Mouse (Mus musculus): Measurements from ENCODE around the gene Fndc3b. TPM values are rescaled to one million over a fixed set of nuclear protein-coding genes. Genes with fewer than 3 reads are reported as not detected.

Gene Fndc3b
- polyA plus RNA-seq, 1 experiment from 2014 or later: 13.3 TPM

DNA sequence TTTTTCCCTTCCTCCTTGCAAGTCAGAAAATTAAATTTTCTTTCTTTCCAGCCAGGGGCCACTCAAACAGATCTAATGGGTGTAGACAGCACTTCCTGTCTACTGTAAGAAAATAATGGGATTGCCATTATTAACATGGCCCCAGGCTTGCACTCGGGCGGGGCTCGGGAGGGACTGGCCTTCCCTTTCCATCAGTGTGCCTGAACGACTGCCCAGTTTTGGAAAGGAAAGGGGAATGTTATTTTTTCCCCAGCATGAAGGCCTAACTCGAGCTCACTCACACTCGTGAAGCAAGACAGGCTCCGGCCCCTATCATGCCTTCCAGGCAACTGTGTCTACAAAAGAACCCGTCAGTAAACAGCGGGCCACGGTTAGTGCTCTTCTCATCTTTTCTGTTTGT, 16.5 kb downstream of the Fndc3b start:
- H3K4me3 ChIP-seq (ENCODE audit: low read depth, low read length): no peak overlapping the region
- peaks cover 7% of the 10 kb centered on the region; the same call in 1 of the 2 replicates for H3K36me3 ChIP-seq (ENCODE audit: control insufficient read depth, insufficient read depth)
- no peak overlapping the region for H3K9ac ChIP-seq (ENCODE audit: low read depth, low read length)
- 52% methylated on average over 10 of the region's 10 CpGs for WGBS
- no peaks in the 10 kb centered on the region for H3K27me3 ChIP-seq (replicated peaks; ENCODE audit: control insufficient read depth, insufficient read depth, low read length)
- TF ChIP-seq CTCF (IDR thresholded peaks at IDR 0.05; ENCODE audit: low read depth): no peak
- H3K4me2 ChIP-seq (replicated peaks; ENCODE audit: low read depth): no peak overlapping the region
- no peak for ATAC-seq
- H3K4me1 ChIP-seq (replicated peaks; ENCODE audit: control insufficient read depth, insufficient read depth, low read length): peaks cover 16% of the 10 kb centered on the region
- no peak overlapping the region for H3K27ac ChIP-seq (ENCODE audit: low read depth, low read length)
- no peaks in the 10 kb centered on the region for H3K9me3 ChIP-seq (ENCODE audit: control insufficient read depth)

DNA sequence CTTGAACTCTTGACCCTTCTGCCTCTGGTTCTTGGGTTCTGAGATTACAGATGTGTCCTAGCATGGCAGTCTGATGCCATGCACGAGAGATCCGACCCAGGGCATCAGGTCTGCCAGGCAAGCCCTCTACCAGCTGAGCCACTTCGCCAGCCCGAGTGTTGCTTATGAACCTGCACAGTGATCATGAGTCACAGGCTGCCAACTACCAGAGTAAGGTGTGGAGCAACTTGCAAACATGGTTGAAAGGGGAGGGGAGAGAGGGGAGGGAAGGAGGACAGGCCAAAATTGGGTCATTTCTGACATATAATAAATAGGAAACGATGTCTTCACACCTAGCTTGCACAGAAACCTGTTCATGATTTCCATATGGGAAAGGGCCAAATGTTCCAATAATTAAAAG, 17.0 kb downstream of the Fndc3b start:
- no peak for TF ChIP-seq CTCF (IDR thresholded peaks at IDR 0.05; ENCODE audit: low read depth)
- 81% methylated on average over 5 of the region's 5 CpGs for WGBS

GRCm38 (mm10) chr3:27691486-27692160, 19.5 kb downstream of the Fndc3b start:
- H3K4me3 ChIP-seq (ENCODE audit: low read depth, low read length): no peak overlapping the region
- 66% methylated on average over 9 of the region's 9 CpGs for WGBS
- no peak overlapping the region for H3K4me2 ChIP-seq (replicated peaks; ENCODE audit: low read depth)
- peaks cover 23% of the 10 kb centered on the region for H3K4me1 ChIP-seq (replicated peaks; ENCODE audit: control insufficient read depth, insufficient read depth, low read length)
- H3K36me3 ChIP-seq (ENCODE audit: control insufficient read depth, insufficient read depth): no peaks in the 10 kb centered on the region
- H3K9me3 ChIP-seq (ENCODE audit: control insufficient read depth): no peaks in the 10 kb centered on the region
- no peaks in the 10 kb centered on the region for H3K27me3 ChIP-seq (replicated peaks; ENCODE audit: control insufficient read depth, insufficient read depth, low read length)
- H3K27ac ChIP-seq (ENCODE audit: low read depth, low read length): no peak overlapping the region
- no peak overlapping the region for H3K9ac ChIP-seq (ENCODE audit: low read depth, low read length)
- no peak for TF ChIP-seq CTCF (IDR thresholded peaks at IDR 0.05; ENCODE audit: low read depth)
- ATAC-seq: no peak; the same call in 1 of the 2 replicates

More for the DNA sequence above, 17.0 kb downstream of the Fndc3b start:
- Histone ChIP-seq H3K4me2 (replicated peaks; ENCODE audit: low read depth) (no peak overlapping the region), H3K9ac (ENCODE audit: low read depth, low read length) (no peak overlapping the region), H3K27me3 (replicated peaks; ENCODE audit: control insufficient read depth, insufficient read depth, low read length) (no peaks in the 10 kb centered on the region), H3K9me3 (ENCODE audit: control insufficient read depth) (no peaks in the 10 kb centered on the region), H3K27ac (ENCODE audit: low read depth, low read length) (no peak overlapping the region), H3K4me1 (replicated peaks; ENCODE audit: control insufficient read depth, insufficient read depth, low read length) (peaks cover 20% of the 10 kb centered on the region), H3K36me3 (ENCODE audit: control insufficient read depth, insufficient read depth) (peaks cover 7% of the 10 kb centered on the region; the same call in 1 of the 2 replicates), H3K4me3 (ENCODE audit: low read depth, low read length) (no peak overlapping the region)
- ATAC-seq: no peak

DNA sequence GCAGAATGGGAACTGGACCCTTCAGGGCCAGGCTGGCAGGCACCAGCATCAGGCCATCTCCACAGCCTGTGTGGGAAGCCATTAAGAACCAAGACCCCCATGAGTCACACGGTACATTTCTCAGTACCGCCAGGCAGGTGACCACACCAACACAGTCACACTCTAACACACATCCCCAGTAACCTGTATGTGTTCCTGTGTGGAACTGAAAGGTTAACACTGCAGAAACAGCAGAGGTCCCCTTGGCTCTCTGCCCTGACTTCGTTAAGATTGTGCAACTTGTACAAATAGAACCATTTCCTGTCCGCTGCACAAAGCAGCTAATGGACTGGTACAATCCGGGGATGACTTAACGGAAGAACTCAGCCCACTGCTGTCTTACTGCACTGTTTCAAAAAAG, 21.1 kb downstream of the Fndc3b start:
- WGBS: 21% methylated on average over 6 of the region's 6 CpGs
- peak; percentile 29; the same call in 1 of the 2 replicates for TF ChIP-seq CTCF (IDR thresholded peaks at IDR 0.05; ENCODE audit: low read depth)
- no peaks in the 10 kb centered on the region for H3K36me3 ChIP-seq (ENCODE audit: control insufficient read depth, insufficient read depth)
- H3K4me2 ChIP-seq (replicated peaks; ENCODE audit: low read depth): peak overlapping the region; percentile 41
- H3K4me1 ChIP-seq (replicated peaks; ENCODE audit: control insufficient read depth, insufficient read depth, low read length): peaks cover 25% of the 10 kb centered on the region
- no peaks in the 10 kb centered on the region for H3K27me3 ChIP-seq (replicated peaks; ENCODE audit: control insufficient read depth, insufficient read depth, low read length)
- peak overlapping the region; percentile 35; the same call in 1 of the 2 replicates for H3K27ac ChIP-seq (ENCODE audit: low read depth, low read length)
- H3K9me3 ChIP-seq (ENCODE audit: control insufficient read depth): no peaks in the 10 kb centered on the region
- no peak overlapping the region for H3K9ac ChIP-seq (ENCODE audit: low read depth, low read length)
- peak; percentile 72 for ATAC-seq
- H3K4me3 ChIP-seq (ENCODE audit: low read depth, low read length): no peak overlapping the region

- no peaks in the 10 kb centered on the region for H3K36me3 ChIP-seq (ENCODE audit: control insufficient read depth, insufficient read depth)
- H3K27ac ChIP-seq (ENCODE audit: low read depth, low read length): peak overlapping the region; percentile 35; the same call in 1 of the 2 replicates
- no peaks in the 10 kb centered on the region for H3K9me3 ChIP-seq (ENCODE audit: control insufficient read depth)
- H3K27me3 ChIP-seq (replicated peaks; ENCODE audit: control insufficient read depth, insufficient read depth, low read length): no peaks in the 10 kb centered on the region
- H3K9ac ChIP-seq (ENCODE audit: low read depth, low read length): no peak overlapping the region
- WGBS: 49% methylated on average over 12 of the region's 12 CpGs
- peak overlapping the region; percentile 41; the same call in 1 of the 2 replicates for H3K4me2 ChIP-seq (replicated peaks; ENCODE audit: low read depth)
- H3K4me3 ChIP-seq (ENCODE audit: low read depth, low read length): no peak overlapping the region
- TF ChIP-seq CTCF (IDR thresholded peaks at IDR 0.05; ENCODE audit: low read depth): no peak
- peaks cover 25% of the 10 kb centered on the region for H3K4me1 ChIP-seq (replicated peaks; ENCODE audit: control insufficient read depth, insufficient read depth, low read length)
- no peak for ATAC-seq
Observed at GRCm38 (mm10) chr3:27689149-27689865, 21.8 kb downstream of the Fndc3b start.

DNA sequence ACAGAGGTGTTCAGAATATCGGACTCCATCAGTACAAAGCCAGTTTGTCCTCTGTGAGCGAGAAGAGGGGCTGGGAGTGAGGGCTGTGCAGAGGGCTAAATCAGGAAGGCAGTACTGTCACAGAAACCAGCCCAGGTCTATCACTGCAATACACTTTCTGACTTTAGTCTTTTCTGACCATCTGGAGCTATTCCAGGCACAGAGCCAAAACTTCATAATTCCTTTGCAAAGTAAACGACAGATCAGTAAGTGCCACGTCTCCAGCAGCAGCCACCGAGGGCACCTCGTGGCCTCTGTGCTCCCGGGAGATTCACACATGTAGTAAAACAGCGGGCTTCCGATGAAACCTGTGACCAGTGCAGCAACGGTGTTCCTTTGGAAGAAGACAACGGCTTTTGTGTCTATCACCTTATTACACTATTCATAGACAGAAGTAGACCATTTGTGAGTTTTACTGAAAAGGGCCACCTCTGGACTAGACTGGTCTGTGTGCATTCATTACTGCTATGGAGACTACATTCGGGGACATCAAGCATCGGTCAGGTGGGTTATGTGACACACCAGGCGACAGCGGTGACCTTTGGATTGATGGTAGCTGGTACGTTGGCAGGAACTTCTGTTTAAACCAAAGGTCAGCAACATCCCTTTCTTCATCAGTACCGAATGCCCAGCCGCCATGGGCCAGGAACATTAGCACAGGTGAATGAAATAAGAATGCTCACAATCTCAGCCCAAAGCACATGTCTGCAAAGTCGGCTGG, 24.2 kb downstream of the Fndc3b start:
- 50% methylated on average over 19 of the region's 19 CpGs for WGBS
- Histone ChIP-seq H3K36me3 (ENCODE audit: control insufficient read depth, insufficient read depth) (peaks cover 5% of the 10 kb centered on the region; the same call in 1 of the 2 replicates), H3K4me1 (replicated peaks; ENCODE audit: control insufficient read depth, insufficient read depth, low read length) (peaks cover 25% of the 10 kb centered on the region), H3K4me3 (ENCODE audit: low read depth, low read length) (no peak overlapping the region), H3K9me3 (ENCODE audit: control insufficient read depth) (no peaks in the 10 kb centered on the region), H3K27me3 (replicated peaks; ENCODE audit: control insufficient read depth, insufficient read depth, low read length) (no peaks in the 10 kb centered on the region), H3K27ac (ENCODE audit: low read depth, low read length) (no peak overlapping the region), H3K4me2 (replicated peaks; ENCODE audit: low read depth) (no peak overlapping the region), H3K9ac (ENCODE audit: low read depth, low read length) (no peak overlapping the region)
- 0 out of 2 replicates have a peak, but pooled peaks have one; percentile 17 for ATAC-seq
- no peak for TF ChIP-seq CTCF (IDR thresholded peaks at IDR 0.05; ENCODE audit: low read depth)
